Mouse (Mus musculus) bone marrow, adult 2 months (tissue): ENCODE results near the gene Cpn2. TPM values are rescaled to one million over a fixed set of nuclear protein-coding genes. Genes with fewer than 3 reads are reported as not detected.

Source experiments
- H3K27ac ChIP-seq: fragments of 200-500 bp; 2 replicates; pipeline ENCODE4 v1.5.1; 2012; ENCODE audit warnings: low read depth, mild to moderate bottlenecking, control low read depth, inconsistent platforms, low read length; ENCODE audit not compliant: control insufficient read depth, poor library complexity, insufficient read depth
- H3K4me1 ChIP-seq: fragments of 200-500 bp; 2 replicates; pipeline ENCODE4 v1.6.1; 2011; ENCODE audit warnings: low read length; ENCODE audit not compliant: control insufficient read depth, insufficient read depth
- H3K4me3 ChIP-seq: fragments of 200-500 bp; replicated peaks from 2 replicates; pipeline ENCODE3; 2011; ENCODE audit warnings: mild to moderate bottlenecking, low read depth, low read length, control low read depth; ENCODE audit not compliant: control insufficient read depth
- CTCF ChIP-seq: fragments of 200-500 bp; IDR thresholded peaks from 2 replicates; pipeline ENCODE4 v1.5.1; 2011; ENCODE audit warnings: low read length, control low read depth; ENCODE audit not compliant: control insufficient read depth, insufficient read depth
- WGBS: fragments of 180-500 bp; shearing (Covaris S2); methylation state at CpG from one replicate; pipeline ENCODE4 v1.1.7; 2018; 5-methylcytosine and 5-hydroxymethylcytosine counted together
- polyA plus RNA-seq: library from polyadenylated mRNA; stranded (reverse); fragments of >200 nt; gene quantifications from 2 replicates; pipeline ENCODE4 v1.2.4, GENCODE M21; 2011; ENCODE audit warnings: low replicate concordance; ENCODE audit not compliant: missing spikeins, insufficient read depth, insufficient read length

Gene Cpn2
- polyA plus RNA-seq, 1 experiment, result not detected

DNA sequence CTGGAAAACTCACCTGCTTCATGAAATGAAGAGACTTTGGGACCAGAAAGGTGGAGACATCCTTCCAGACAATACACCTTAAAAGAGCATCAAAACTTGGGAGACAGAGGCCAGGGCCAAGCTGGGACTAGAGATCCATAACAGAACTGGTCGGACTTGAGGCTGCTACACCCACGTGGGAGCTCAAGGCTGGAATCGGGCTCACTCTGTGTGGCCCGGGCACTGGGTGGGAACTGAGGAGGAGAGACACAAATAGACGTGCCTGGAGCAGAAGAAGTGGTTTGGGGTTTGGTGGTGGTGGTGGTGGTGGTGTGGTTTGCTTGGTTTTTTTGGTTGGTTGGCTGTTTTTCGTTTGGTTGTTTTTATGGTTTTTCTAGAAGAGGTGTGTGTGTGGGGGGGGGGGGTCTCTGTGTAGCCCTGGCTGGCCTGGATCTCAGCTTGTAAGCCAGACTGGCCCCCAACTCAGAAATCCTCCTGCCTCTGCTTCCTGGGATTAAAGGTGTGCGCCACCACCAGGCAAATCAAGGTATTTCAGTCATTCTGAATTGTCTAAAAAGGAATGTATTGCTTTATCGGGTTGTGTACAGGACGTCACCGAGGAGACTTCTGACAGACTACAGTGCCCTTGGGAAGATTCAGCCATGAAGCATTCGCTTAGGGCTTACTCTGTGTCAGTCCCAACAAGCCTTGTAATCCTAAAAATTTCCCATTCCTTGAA, 60.0 kb downstream of the Cpn2 start:
- WGBS, result 66% methylated on average over 11 of the region's 11 CpGs
- no peak overlapping the region for H3K4me3 ChIP-seq
- no peak overlapping the region for H3K27ac ChIP-seq
- H3K4me1 ChIP-seq, result peaks cover 4% of the 10 kb centered on the region
- TF ChIP-seq CTCF, result no peak

Other genes with a start within 250 kb of the Cpn2 start
- gene Hes1, start 203.1 kb downstream of the Cpn2 start, polyA plus RNA-seq, result 1.1 and 12.4 TPM in 2 replicates
- 0.47 TPM in 1 of 2 replicates, not detected in the other for gene Lrrc15, start 15.8 kb upstream of the Cpn2 start, polyA plus RNA-seq
- 51.9 and 84.2 TPM in 2 replicates for gene Gp5, start 43.3 kb upstream of the Cpn2 start, polyA plus RNA-seq
- gene Atp13a3, start 138.5 kb upstream of the Cpn2 start, polyA plus RNA-seq, result 20.0 and 24.2 TPM in 2 replicates